Mouse (Mus musculus) MEL (cell line): Measurements from ENCODE around the gene Kcna7. TPM values are rescaled to one million over a fixed set of nuclear protein-coding genes. Genes with fewer than 3 reads are reported as not detected.

ENCODE experiments used
- DNase-seq: peaks from one replicate; pipeline ENCODE4 v3.0.0; 2011; ENCODE audit warnings: low read depth, low spot score
- H3K27ac ChIP-seq: 2 replicates; pipeline ENCODE4 v1.5.1; 2012; ENCODE audit warnings: low read depth, mild to moderate bottlenecking, control low read depth, low read length, moderate library complexity; ENCODE audit not compliant: control insufficient read depth
- H3K27me3 ChIP-seq, 2 experiments: fragments of 150-350 bp in 1 of 2; sonication (generic) in 1 of 2; 2 replicates each; pipeline ENCODE4 v1.6.1; 2012; ENCODE audit warnings: low read length in 2 of 2, mild to moderate bottlenecking in 2 of 2, improper control_type of control experiment in 1 of 2, moderate library complexity in 1 of 2; ENCODE audit not compliant: insufficient read depth in 2 of 2, control insufficient read depth in 1 of 2
- H3K36me3 ChIP-seq, 2 experiments: 2 replicates each; pipeline ENCODE4 v1.6.1; 2012 to 2014; ENCODE audit warnings: low read length in 2 of 2, improper control_type of control experiment in 1 of 2, inconsistent platforms in 1 of 2, mild to moderate bottlenecking in 1 of 2; ENCODE audit not compliant: insufficient read depth in 2 of 2, control insufficient read depth in 1 of 2
- H3K4me1 ChIP-seq, 2 experiments: fragments of 150-350 bp in 1 of 2; sonication (generic) in 1 of 2; 2 replicates each; pipeline ENCODE4 v1.6.1; 2012; ENCODE audit warnings: low read length in 2 of 2, improper control_type of control experiment in 1 of 2, mild to moderate bottlenecking in 1 of 2; ENCODE audit not compliant: insufficient read depth in 2 of 2, control insufficient read depth in 1 of 2
- H3K4me3 ChIP-seq, 2 experiments: fragments of 150-350 bp in 1 of 2; sonication (generic) in 1 of 2; 2 replicates each; pipeline ENCODE4 v1.5.1; 2012; ENCODE audit warnings: low read depth in 2 of 2, low read length in 2 of 2, mild to moderate bottlenecking in 2 of 2, moderate library complexity in 2 of 2, control low read depth in 1 of 2, improper control_type of control experiment in 1 of 2; ENCODE audit not compliant: control insufficient read depth in 1 of 2, insufficient read depth in 1 of 2
- H3K79me2 ChIP-seq: 2 replicates; pipeline ENCODE4 v1.6.1; 2012; ENCODE audit warnings: mild to moderate bottlenecking, low read length, moderate library complexity; ENCODE audit not compliant: control insufficient read depth, poor library complexity, insufficient read depth
- H3K9ac ChIP-seq: 2 replicates; pipeline ENCODE4 v1.6.1; 2012; ENCODE audit warnings: low read depth, mild to moderate bottlenecking, control low read depth, low read length, moderate library complexity; ENCODE audit not compliant: control insufficient read depth, poor library complexity, severe bottlenecking
- H3K9me3 ChIP-seq: fragments of 150-350 bp; sonication (generic); replicated peaks from 2 replicates; pipeline ENCODE4 v1.6.1; 2012; ENCODE audit warnings: mild to moderate bottlenecking, low read length, improper control_type of control experiment, moderate library complexity; ENCODE audit not compliant: insufficient read depth
- BHLHE40 ChIP-seq: IDR thresholded peaks from 2 replicates; pipeline ENCODE4 v1.6.1; 2012; ENCODE audit warnings: low read depth, mild to moderate bottlenecking, inconsistent platforms, low read length, improper control_type of control experiment, borderline replicate concordance
- CHD1 ChIP-seq: IDR thresholded peaks from 2 replicates; pipeline ENCODE4 v1.6.1; 2012; ENCODE audit warnings: low read depth, mild to moderate bottlenecking, inconsistent platforms, low read length, improper control_type of control experiment
- CTCF ChIP-seq, 3 experiments: IDR thresholded peaks in 2 of 3; conservative IDR thresholded peaks in 1 of 3; 2 replicates each; pipeline ENCODE4 v1.5.1; 2011 to 2012; ENCODE audit warnings: low read length in 3 of 3, low read depth in 2 of 3, mild to moderate bottlenecking in 2 of 3, improper control_type of control experiment in 1 of 3, inconsistent platforms in 1 of 3, mixed read lengths in 1 of 3, moderate library complexity in 1 of 3; ENCODE audit not compliant: control insufficient read depth in 1 of 3, insufficient read depth in 1 of 3, poor library complexity in 1 of 3, severe bottlenecking in 1 of 3
- ELF1 ChIP-seq: IDR thresholded peaks from 2 replicates; pipeline ENCODE4 v1.6.1; 2014; ENCODE audit warnings: low read depth, mild to moderate bottlenecking, inconsistent platforms, low read length, improper control_type of control experiment, moderate library complexity
- EP300 ChIP-seq, 2 experiments: IDR thresholded peaks; 2 replicates each; pipeline ENCODE4 v1.6.1; 2011; ENCODE audit warnings: improper control_type of control experiment in 2 of 2, low read length in 2 of 2, low read depth in 1 of 2, mild to moderate bottlenecking in 1 of 2
- ETS1 ChIP-seq: IDR thresholded peaks from 2 replicates; pipeline ENCODE4 v1.6.1; 2012; ENCODE audit warnings: low read depth, mild to moderate bottlenecking, inconsistent platforms, low read length, improper control_type of control experiment, moderate library complexity
- MAX ChIP-seq: IDR thresholded peaks from 2 replicates; pipeline ENCODE4 v1.6.1; 2011; ENCODE audit warnings: low read length, improper control_type of control experiment
- MAZ ChIP-seq: IDR thresholded peaks from 2 replicates; pipeline ENCODE4 v1.6.1; 2012; ENCODE audit warnings: low read depth, mild to moderate bottlenecking, inconsistent platforms, low read length, improper control_type of control experiment
- MYB ChIP-seq: IDR thresholded peaks from 2 replicates; pipeline ENCODE4 v1.6.1; 2011; ENCODE audit warnings: mild to moderate bottlenecking, low read depth, low read length, improper control_type of control experiment
- MYC ChIP-seq: IDR thresholded peaks from 2 replicates; pipeline ENCODE4 v1.6.1; 2011; ENCODE audit warnings: low read depth, mild to moderate bottlenecking, low read length, improper control_type of control experiment, moderate library complexity
- NELFE ChIP-seq: IDR thresholded peaks from 2 replicates; pipeline ENCODE4 v1.6.1; 2011; ENCODE audit warnings: low read depth, low read length, improper control_type of control experiment
- NRF1 ChIP-seq: IDR thresholded peaks from 2 replicates; pipeline ENCODE4 v1.6.1; 2014; ENCODE audit warnings: low read depth, mild to moderate bottlenecking, inconsistent platforms, low read length, improper control_type of control experiment, moderate library complexity; ENCODE audit not compliant: poor library complexity, insufficient read depth, severe bottlenecking
- POLR2A ChIP-seq, 2 experiments: IDR thresholded peaks; 2 replicates each; pipeline ENCODE4 v1.6.1; 2011 to 2012; ENCODE audit warnings: low read length in 2 of 2, mild to moderate bottlenecking in 2 of 2, control low read depth in 1 of 2, improper control_type of control experiment in 1 of 2, low read depth in 1 of 2, moderate library complexity in 1 of 2; ENCODE audit not compliant: control insufficient read depth in 1 of 2, insufficient read depth in 1 of 2, poor library complexity in 1 of 2
- POLR2AphosphoS5 ChIP-seq: IDR thresholded peaks from 2 replicates; pipeline ENCODE4 v1.6.1; 2012; ENCODE audit warnings: low read depth, borderline replicate concordance, mild to moderate bottlenecking, inconsistent platforms, low read length, moderate library complexity, mixed read lengths
- RAD21 ChIP-seq: IDR thresholded peaks from 2 replicates; pipeline ENCODE4 v1.6.1; 2011; ENCODE audit warnings: mild to moderate bottlenecking, low read depth, low read length, improper control_type of control experiment
- SIN3A ChIP-seq: IDR thresholded peaks from 2 replicates; pipeline ENCODE4 v1.6.1; 2012; ENCODE audit warnings: low read length, improper control_type of control experiment, inconsistent platforms
- TBP ChIP-seq: IDR thresholded peaks from 2 replicates; pipeline ENCODE4 v1.8.0; 2011; ENCODE audit warnings: low read depth, low read length, improper control_type of control experiment
- UBTF ChIP-seq: IDR thresholded peaks from 2 replicates; pipeline ENCODE4 v1.6.1; 2012; ENCODE audit warnings: low read depth, mild to moderate bottlenecking, inconsistent platforms, low read length, improper control_type of control experiment, moderate library complexity, borderline replicate concordance; ENCODE audit not compliant: insufficient read depth
- USF1 ChIP-seq: IDR thresholded peaks from 2 replicates; pipeline ENCODE4 v1.6.1; 2014; ENCODE audit warnings: low read depth, mild to moderate bottlenecking, inconsistent platforms, low read length, improper control_type of control experiment, moderate library complexity
- ZKSCAN1 ChIP-seq: IDR thresholded peaks from 2 replicates; pipeline ENCODE4 v1.6.1; 2012; ENCODE audit warnings: low read depth, mild to moderate bottlenecking, inconsistent platforms, low read length, improper control_type of control experiment, moderate library complexity
- ZNF384 ChIP-seq: IDR thresholded peaks from 2 replicates; pipeline ENCODE4 v1.6.1; 2012; ENCODE audit warnings: low read depth, mild to moderate bottlenecking, inconsistent platforms, low read length, improper control_type of control experiment
- polyA plus RNA-seq, 2 experiments: library from polyadenylated mRNA; stranded (reverse) in 1 of 2; unstranded in 1 of 2; fragments of >175 nt in 1 of 2; fragments of >200 nt in 1 of 2; gene quantifications; 2 replicates each; pipeline versions ENCODE4 v1.2.1 to v1.2.4; 2012; ENCODE audit warnings: low replicate concordance in 2 of 2, low read depth in 1 of 2; ENCODE audit not compliant: insufficient read length in 2 of 2, insufficient read depth in 1 of 2, missing spikeins in 1 of 2
- total RNA-seq: library from RNA; depleted of rRNA; stranded (reverse); fragments of 300-350 nt; gene quantifications from 2 replicates; pipeline ENCODE4 v1.2.3, GENCODE M21; 2012

Gene Kcna7
- total and polyA plus RNA-seq, 3 experiments: 0.06 TPM; not detected in 2

DNA sequence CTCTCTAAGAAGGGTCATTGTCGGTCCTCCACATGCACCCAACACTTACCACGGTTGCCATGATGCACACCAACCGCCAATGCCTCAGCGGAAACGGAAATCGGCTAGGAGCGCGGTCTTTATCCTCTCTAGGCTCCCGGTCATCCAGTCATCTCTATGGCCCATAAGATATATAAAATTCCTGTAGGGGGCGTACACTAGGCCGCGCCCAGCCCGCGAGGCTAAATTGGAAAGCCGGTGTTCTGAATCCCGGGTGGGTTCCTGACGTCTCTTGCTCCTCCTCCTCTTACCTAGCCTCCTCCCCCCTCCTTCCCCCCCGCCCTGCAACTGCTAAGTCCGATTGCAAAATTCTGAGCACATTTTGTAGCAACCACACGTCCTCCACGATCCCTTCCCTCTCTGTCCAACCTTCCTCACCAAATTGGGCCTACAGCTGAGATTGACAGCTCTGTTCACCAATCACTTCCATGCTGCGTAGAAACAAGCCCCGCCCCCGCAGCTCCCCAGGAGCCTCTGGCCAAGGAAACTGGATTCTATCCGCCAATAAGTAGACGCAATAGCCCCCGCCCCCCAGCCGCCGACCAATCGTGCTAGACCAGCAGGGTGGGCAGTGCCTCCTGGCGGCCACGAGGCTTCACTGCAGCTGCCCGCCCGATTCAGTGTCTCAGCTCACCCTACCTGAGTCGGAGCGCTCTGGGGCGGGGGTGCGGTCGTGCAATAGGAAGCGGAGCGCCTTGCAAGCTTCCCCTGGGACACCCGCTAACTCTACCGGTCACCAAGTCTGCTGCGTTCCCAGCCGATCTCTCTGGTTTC is 29.0 kb downstream of the Kcna7 start, which contains the start of gene Gys1 (continued):
- TF ChIP-seq ETS1 (peak; percentile 43; the same call in 1 of the 2 replicates), MAX (peak; percentile 91), ELF1 (peak; percentile 42), ZNF384 (no peak), NELFE (peak; percentile 92)

DNA sequence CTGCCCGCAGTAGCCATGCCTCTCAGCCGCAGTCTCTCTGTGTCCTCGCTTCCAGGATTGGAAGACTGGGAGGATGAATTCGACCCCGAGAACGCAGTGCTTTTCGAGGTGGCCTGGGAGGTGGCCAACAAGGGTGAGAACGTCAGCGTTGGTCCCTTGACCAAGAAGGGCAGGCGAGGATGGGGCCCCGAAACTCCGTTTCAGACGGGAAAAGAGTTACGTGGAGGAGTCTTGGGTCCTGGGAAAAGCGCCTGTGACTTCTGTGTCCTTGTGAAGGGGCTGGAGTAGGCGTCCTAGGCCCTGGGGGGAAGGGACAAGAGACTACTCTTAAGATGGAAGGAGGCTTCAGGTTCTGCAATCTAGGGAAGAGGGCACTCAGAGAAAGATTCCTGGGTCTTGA is 29.6 kb downstream of the Kcna7 start:
- peak overlapping the region; percentile 47 for H3K27ac ChIP-seq
- peak overlapping the region; percentile 86 for H3K9ac ChIP-seq
- peaks cover 6 to 8% of the 10 kb centered on the region in 2 experiments; a peak in 3 of 4 replicates for H3K36me3 ChIP-seq
- peak; percentile 62 for DNase-seq
- peaks cover 47% of the 10 kb centered on the region for H3K79me2 ChIP-seq
- TF ChIP-seq POLR2AphosphoS5: no peak
- TF ChIP-seq CHD1: 0 out of 2 replicates have a peak, but pooled peaks have one; percentile 41
- TF ChIP-seq, all 39 proteins: peak for 1
- Histone ChIP-seq H3K4me3 (peak overlapping the region; percentile 79 to 90), H3K4me1 (peaks cover 0 to 9% of the 10 kb centered on the region in 2 experiments; a peak in 3 of 4 replicates), H3K9me3 (no peaks in the 10 kb centered on the region), H3K27me3 (no peaks in the 10 kb centered on the region)

DNA sequence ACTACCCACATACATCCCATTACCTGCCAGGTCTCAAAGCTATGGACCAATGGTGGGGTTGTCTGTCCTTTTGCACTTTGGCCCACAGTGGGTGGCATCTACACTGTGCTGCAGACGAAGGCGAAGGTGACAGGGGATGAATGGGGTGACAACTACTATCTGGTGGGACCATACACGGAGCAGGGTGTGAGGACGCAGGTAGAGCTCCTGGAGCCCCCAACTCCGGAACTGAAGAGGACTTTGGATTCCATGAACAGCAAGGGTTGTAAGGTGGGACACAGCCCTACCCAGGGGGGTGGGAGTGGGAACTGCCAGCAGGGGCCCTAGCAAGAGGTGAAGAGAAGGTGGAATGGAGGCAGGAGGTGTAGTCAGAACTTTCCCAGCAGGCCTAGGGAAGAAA is 31.0 kb downstream of the Kcna7 start:
- Histone ChIP-seq H3K4me3 (no peak overlapping the region), H3K36me3 (peaks cover 6 to 8% of the 10 kb centered on the region in 2 experiments; a peak in 3 of 4 replicates), H3K27me3 (no peaks in the 10 kb centered on the region), H3K4me1 (peaks cover 0 to 9% of the 10 kb centered on the region in 2 experiments; a peak in 3 of 4 replicates), H3K9me3 (no peaks in the 10 kb centered on the region), H3K27ac (no peak overlapping the region), H3K9ac (no peak overlapping the region), H3K79me2 (peaks cover 33% of the 10 kb centered on the region)
- no peak for TF ChIP-seq RAD21
- no peak for TF ChIP-seq TBP
- no peak for TF ChIP-seq BHLHE40
- no peak for TF ChIP-seq MYB
- TF ChIP-seq POLR2A (IDR thresholded peaks at IDR 0.05; ENCODE audit: control insufficient read depth in 1 of 2, insufficient read depth in 1 of 2, low read depth in 1 of 2, low read length in 2 of 2, poor library complexity in 1 of 2): no peak
- no peak for TF ChIP-seq USF1
- TF ChIP-seq ETS1: no peak
- TF ChIP-seq ZKSCAN1: no peak
- TF ChIP-seq MAZ: no peak
- no peak for TF ChIP-seq CHD1
- TF ChIP-seq POLR2AphosphoS5: no peak
- TF ChIP-seq ZNF384: no peak
- no peak for TF ChIP-seq UBTF
- no peak for TF ChIP-seq SIN3A
- TF ChIP-seq NRF1: no peak
- no peak for TF ChIP-seq CTCF (IDR thresholded peaks at IDR 0.05 in 2 of 3, conservative IDR thresholded peaks at IDR 0.05 in 1 of 3; ENCODE audit: control insufficient read depth in 1 of 3, insufficient read depth in 1 of 3, low read depth in 2 of 3, low read length in 3 of 3, poor library complexity in 1 of 3, severe bottlenecking in 1 of 3)
- TF ChIP-seq EP300 (IDR thresholded peaks at IDR 0.05; ENCODE audit: low read depth in 1 of 2, low read length in 2 of 2): no peak
- TF ChIP-seq MYC: no peak
- no peak for DNase-seq
